Mouse (Mus musculus): ENCODE data around the gene Vmn2r52.
"Not testable (repeated sequence)": the region's sequence is repeated elsewhere in the genome, so short reads cannot be mapped to it uniquely, and the experiment has no call there.

The Vmn2r52 gene

DNA sequence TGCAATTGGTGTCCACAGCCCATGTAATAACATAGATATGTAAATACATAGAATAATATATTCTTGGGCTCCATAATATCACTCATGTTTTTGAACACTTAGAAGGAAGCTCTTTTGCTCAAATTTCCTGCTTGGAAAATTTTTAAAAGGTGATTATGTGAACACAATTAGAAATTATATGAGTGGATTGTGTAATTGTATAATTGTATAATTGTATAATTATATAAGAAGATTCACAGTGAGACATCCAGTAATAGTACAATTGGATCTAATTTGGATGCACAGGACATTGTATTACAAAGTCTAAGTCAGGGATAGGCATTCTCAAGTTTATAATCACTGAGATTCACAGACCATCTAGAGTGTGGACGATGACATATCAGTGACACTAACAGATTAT is at the start of gene Vmn2r52:
Vmn2r52 (minus strand) TSS at position 101 of the 400 bp plus-strand sequence.
- DNase-seq (ENCODE audit: low spot score in 2 of 2): no peak

DNA sequence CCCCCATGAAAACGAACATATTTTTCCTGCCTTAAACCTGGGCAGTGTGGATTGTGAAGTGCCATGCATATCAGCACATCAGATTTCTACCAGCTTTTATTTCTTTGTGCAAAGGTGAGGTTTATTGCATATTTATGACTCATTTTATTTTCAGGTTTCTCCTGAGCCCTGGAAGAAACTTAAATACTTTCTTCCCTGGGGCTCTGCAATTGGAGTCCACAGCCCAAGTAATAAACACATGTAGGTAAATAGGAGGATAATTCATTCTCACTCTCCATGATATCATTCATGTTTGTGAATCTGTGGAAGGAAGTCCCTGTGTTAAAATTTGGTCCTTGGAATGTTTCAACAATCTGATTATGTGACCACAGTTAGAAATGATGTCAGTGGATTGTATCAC is 70.7 kb downstream of the Vmn2r52 start, which contains the start of gene Vmn2r51:
Vmn2r51 (minus strand) TSS at position 101 of the 400 bp plus-strand sequence.
- DNase-seq (ENCODE audit: low spot score in 2 of 2): not testable (repeated sequence)

Data from spleen, postnatal 14 days (tissue).